Mouse (Mus musculus): ENCODE data around the gene Erich3.

DNA sequence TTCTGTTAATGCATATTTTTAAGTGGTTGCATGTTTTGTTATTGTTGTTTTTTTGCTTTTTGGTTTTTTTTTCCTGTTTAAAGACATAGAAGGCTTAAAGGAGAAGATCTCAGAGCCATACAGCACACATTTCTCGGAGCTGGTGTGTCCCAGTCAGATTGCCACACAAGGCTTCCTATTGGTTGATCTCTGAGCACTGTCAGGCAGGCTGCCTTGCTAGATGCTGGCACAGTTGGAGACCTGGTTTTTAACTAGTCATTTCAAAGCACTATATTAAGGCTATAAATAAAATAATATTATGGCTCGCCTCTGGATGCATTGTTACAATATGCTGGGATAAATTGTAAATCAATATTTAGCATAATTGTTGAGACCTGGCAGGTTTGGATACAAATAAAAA, 18.9 kb downstream of the Erich3 start:
- no peak for TF ChIP-seq ZMIZ1 (IDR thresholded peaks at IDR 0.05; ENCODE audit: low read depth, low read length)
- no peak for TF ChIP-seq POLR2A (IDR thresholded peaks at IDR 0.05; ENCODE audit: control insufficient read depth in 1 of 2, insufficient read depth in 1 of 2, low read depth in 1 of 2, low read length in 2 of 2, poor library complexity in 1 of 2)
- TF ChIP-seq CTCF (IDR thresholded peaks at IDR 0.05 in 2 of 3, conservative IDR thresholded peaks at IDR 0.05 in 1 of 3; ENCODE audit: control insufficient read depth in 1 of 3, insufficient read depth in 1 of 3, low read depth in 2 of 3, low read length in 3 of 3, poor library complexity in 1 of 3, severe bottlenecking in 1 of 3): no peak
- TF ChIP-seq TAL1 (IDR thresholded peaks at IDR 0.05; ENCODE audit: low read length): no peak
- TF ChIP-seq HCFC1 (IDR thresholded peaks at IDR 0.05; ENCODE audit: low read depth, low read length): no peak
- TF ChIP-seq BHLHE40 (IDR thresholded peaks at IDR 0.05; ENCODE audit: borderline replicate concordance, low read depth, low read length): no peak
- no peak for TF ChIP-seq MEF2A (IDR thresholded peaks at IDR 0.05; ENCODE audit: extremely low read depth, insufficient replicate concordance, low read depth, low read length, poor library complexity, severe bottlenecking)
- no peak for TF ChIP-seq SMC3 (IDR thresholded peaks at IDR 0.05; ENCODE audit: low read depth, low read length)
- no peak for TF ChIP-seq POLR2AphosphoS5 (IDR thresholded peaks at IDR 0.05; ENCODE audit: borderline replicate concordance, low read depth, low read length)
- TF ChIP-seq UBTF (IDR thresholded peaks at IDR 0.05; ENCODE audit: borderline replicate concordance, insufficient read depth, low read depth, low read length): no peak
- TF ChIP-seq EP300 (IDR thresholded peaks at IDR 0.05; ENCODE audit: low read depth in 1 of 2, low read length in 2 of 2): no peak
- TF ChIP-seq USF1 (IDR thresholded peaks at IDR 0.05; ENCODE audit: low read depth, low read length): no peak
- no peak for TF ChIP-seq KAT2A (conservative IDR thresholded peaks at IDR 0.05; ENCODE audit: low read depth, low read length)
- TF ChIP-seq USF2 (IDR thresholded peaks at IDR 0.05; ENCODE audit: borderline replicate concordance in 1 of 2, insufficient read depth in 1 of 2, low read depth in 1 of 2, low read length in 2 of 2): no peak

Data from MEL (cell line).